Comparison of ENCODE assay signal across 8 mouse cellular contexts in genomic region chr9:54699345-54700173, GRCm38 (mm10). TPM values are rescaled to one million over a fixed set of nuclear protein-coding genes. Genes with fewer than 3 reads are reported as not detected.
A peak's percentile ranks its signal among the peaks of the same experiment; 100 is the strongest.
DNase-seq lines count a peak whose midpoint lies in the region; ATAC-seq and TF ChIP-seq lines count a peak whose summit lies in the region.

No protein-coding gene starts in this region.

- peak; percentile 67 for ATAC-seq in cerebellum, adult (ENCODE audit: insufficient number of reproducible peaks, low FRiP score, low TSS enrichment)
- ATAC-seq in forebrain, embryonic 13.5 days = peak; percentile 80
- ATAC-seq in heart, postnatal 0 days (ENCODE audit: insufficient read depth, low read depth) = peak; percentile 53
- peak; percentile 54 for ATAC-seq in liver, embryonic 15.5 days (ENCODE audit: insufficient read depth)
- ATAC-seq in neural tube, embryonic 12.5 days (ENCODE audit: low FRiP score, low read depth) = peak; percentile 69
- ATAC-seq in stomach, embryonic 16.5 days (ENCODE audit: insufficient read depth, low FRiP score) = peak; percentile 65

- under 1% methylated on average over 88 of the region's 92 CpGs for WGBS in forebrain, embryonic 13.5 days
- WGBS in heart, postnatal 0 days = under 1% methylated on average over 86 of the region's 92 CpGs
- WGBS in liver, embryonic 15.5 days (ENCODE audit: insufficient replicate concordance) = 1% methylated on average over 92 of the region's 92 CpGs
- under 1% methylated on average over 92 of the region's 92 CpGs for WGBS in neural tube, embryonic 12.5 days
- WGBS in stomach, embryonic 16.5 days = under 1% methylated on average over 91 of the region's 92 CpGs

- H3K36me3 ChIP-seq in CH12.LX (replicated peaks in 1 of 2; ENCODE audit: control insufficient read depth in 1 of 2, insufficient read depth in 1 of 2, low read length in 1 of 2) = no peaks in the 10 kb centered on the region
- H3K36me3 ChIP-seq in forebrain, embryonic 13.5 days (ENCODE audit: poor library complexity, severe bottlenecking) = no peaks in the 10 kb centered on the region
- H3K36me3 ChIP-seq in heart, postnatal 0 days (replicated peaks; ENCODE audit: control insufficient read depth, insufficient read depth, low read length) = no peaks in the 10 kb centered on the region
- H3K36me3 ChIP-seq in liver, embryonic 15.5 days (replicated peaks) = no peaks in the 10 kb centered on the region
- no peaks in the 10 kb centered on the region for H3K36me3 ChIP-seq in neural tube, embryonic 12.5 days
- H3K36me3 ChIP-seq in stomach, embryonic 16.5 days (ENCODE audit: control insufficient read depth, insufficient read depth, low read length) = no peaks in the 10 kb centered on the region

- no peak for TF ChIP-seq EP300 in CH12.LX (IDR thresholded peaks at IDR 0.05; ENCODE audit: low read length)
- 0 out of 2 replicates have a peak, but pooled peaks have one; percentile 46 for TF ChIP-seq EP300 in heart, postnatal 0 days (IDR thresholded peaks at IDR 0.05; ENCODE audit: low read depth)

- no peak overlapping the region for H3K27ac ChIP-seq in CH12.LX (ENCODE audit: insufficient read depth, low read depth)
- no peak overlapping the region for H3K27ac ChIP-seq in forebrain, embryonic 13.5 days
- H3K27ac ChIP-seq in heart, postnatal 0 days (ENCODE audit: low read depth) = peak overlapping the region; percentile 89
- H3K27ac ChIP-seq in liver, embryonic 15.5 days (replicated peaks) = peak overlapping the region; percentile 96
- H3K27ac ChIP-seq in neural tube, embryonic 12.5 days = no peak overlapping the region
- no peak overlapping the region for H3K27ac ChIP-seq in stomach, embryonic 16.5 days (ENCODE audit: low read length)

- TF ChIP-seq POLR2A in CH12.LX (IDR thresholded peaks at IDR 0.05; ENCODE audit: low read depth, low read length) = peak; percentile 73; the same call in 1 of the 2 replicates

- peak overlapping the region; percentile 46 to 65 (median 48) for H3K4me3 ChIP-seq in CH12.LX (replicated peaks in 1 of 3; ENCODE audit: low read depth in 2 of 3, low read length in 2 of 3, poor library complexity in 1 of 3)
- peak overlapping the region; percentile 67 for H3K4me3 ChIP-seq in forebrain, embryonic 13.5 days
- H3K4me3 ChIP-seq in heart, postnatal 0 days (ENCODE audit: low read depth, low read length) = peak overlapping the region; percentile 93
- peak overlapping the region; percentile 85 for H3K4me3 ChIP-seq in liver, embryonic 15.5 days (replicated peaks)
- peak overlapping the region; percentile 65 for H3K4me3 ChIP-seq in neural tube, embryonic 12.5 days
- H3K4me3 ChIP-seq in stomach, embryonic 16.5 days (replicated peaks; ENCODE audit: low read length) = peak overlapping the region; percentile 71

- H3K4me1 ChIP-seq in CH12.LX (ENCODE audit: control insufficient read depth in 1 of 2, insufficient read depth in 2 of 2) = 0 out of 4 replicates have a peak, but pooled peaks cover 0 to 3% of the 10 kb centered on the region in 2 experiments
- peaks cover 11% of the 10 kb centered on the region; the same call in 1 of the 2 replicates for H3K4me1 ChIP-seq in forebrain, embryonic 13.5 days
- peaks cover 32% of the 10 kb centered on the region for H3K4me1 ChIP-seq in heart, postnatal 0 days (ENCODE audit: control insufficient read depth, insufficient read depth)
- peaks cover 84% of the 10 kb centered on the region for H3K4me1 ChIP-seq in liver, embryonic 15.5 days (replicated peaks)
- H3K4me1 ChIP-seq in neural tube, embryonic 12.5 days = 0 out of 2 replicates have a peak, but pooled peaks cover 16% of the 10 kb centered on the region
- H3K4me1 ChIP-seq in stomach, embryonic 16.5 days (ENCODE audit: control insufficient read depth, insufficient read depth, low read length) = 0 out of 2 replicates have a peak, but pooled peaks cover 4% of the 10 kb centered on the region

- DNase-seq in CH12.LX (ENCODE audit: extremely low read depth) = no peak
- DNase-seq in heart, postnatal 0 days (ENCODE audit: low spot score) = peak; percentile 65
- peak; percentile 77 to 90 for DNase-seq in kidney, postnatal 25 days

- in situ Hi-C loops in CH12.LX (cut with MboI; ENCODE audit: low pct_ligation_motif_present, low pct_unique_long_range_greater_than_20kb, low sequenced_read_pairs) = no loop called here

- peaks cover 32% of the 10 kb centered on the region for H3K27me3 ChIP-seq in CH12.LX (replicated peaks)
- peaks cover 46% of the 10 kb centered on the region for H3K27me3 ChIP-seq in forebrain, embryonic 13.5 days
- H3K27me3 ChIP-seq in heart, postnatal 0 days (ENCODE audit: control insufficient read depth, insufficient read depth, low read length) = no peaks in the 10 kb centered on the region
- peaks cover 40% of the 10 kb centered on the region for H3K27me3 ChIP-seq in liver, embryonic 15.5 days
- H3K27me3 ChIP-seq in neural tube, embryonic 12.5 days (replicated peaks) = peaks cover 33% of the 10 kb centered on the region
- no peaks in the 10 kb centered on the region for H3K27me3 ChIP-seq in stomach, embryonic 16.5 days (ENCODE audit: control insufficient read depth, insufficient read depth, low read length)

- TF ChIP-seq CTCF in CH12.LX (conservative IDR thresholded peaks at IDR 0.05 in 1 of 2, IDR thresholded peaks at IDR 0.05 in 1 of 2; ENCODE audit: low read depth in 2 of 2, low read length in 2 of 2) = no peak
- TF ChIP-seq CTCF in heart, postnatal 0 days (IDR thresholded peaks at IDR 0.05; ENCODE audit: low read depth) = no peak

- peak overlapping the region; percentile 77 for H3K9ac ChIP-seq in CH12.LX (ENCODE audit: insufficient read depth, low read depth)
- H3K9ac ChIP-seq in forebrain, embryonic 13.5 days = peak overlapping the region; percentile 75
- peak overlapping the region; percentile 83 for H3K9ac ChIP-seq in heart, postnatal 0 days (replicated peaks; ENCODE audit: low read depth, low read length)
- peak overlapping the region; percentile 95 for H3K9ac ChIP-seq in liver, embryonic 15.5 days
- peak overlapping the region; percentile 62 for H3K9ac ChIP-seq in neural tube, embryonic 12.5 days
- peak overlapping the region; percentile 81 for H3K9ac ChIP-seq in stomach, embryonic 16.5 days (ENCODE audit: low read length)

- dilution Hi-C loops in CH12.LX (cut with MboI; ENCODE audit: extremely low pct_ligation_motif_present, extremely low pct_unique_long_range_greater_than_20kb, low sequenced_read_pairs) = no loop called here

- H3K79me2 ChIP-seq in CH12.LX (replicated peaks; ENCODE audit: control insufficient read depth, extremely low read depth, insufficient read depth, poor library complexity, severe bottlenecking) = no peaks in the 10 kb centered on the region; the same call in 1 of the 2 replicates

- H3K4me2 ChIP-seq in CH12.LX (ENCODE audit: insufficient read depth, low read depth, poor library complexity, severe bottlenecking) = peak overlapping the region; percentile 69; the same call in 1 of the 2 replicates
- H3K4me2 ChIP-seq in forebrain, embryonic 13.5 days = peak overlapping the region; percentile 85
- H3K4me2 ChIP-seq in heart, postnatal 0 days (ENCODE audit: low read depth, low read length) = peak overlapping the region; percentile 80
- H3K4me2 ChIP-seq in liver, embryonic 15.5 days = peak overlapping the region; percentile 84
- peak overlapping the region; percentile 94 for H3K4me2 ChIP-seq in neural tube, embryonic 12.5 days (replicated peaks)
- H3K4me2 ChIP-seq in stomach, embryonic 16.5 days (ENCODE audit: low read depth, low read length) = peak overlapping the region; percentile 93

- no peak for TF ChIP-seq RAD21 in CH12.LX (IDR thresholded peaks at IDR 0.05; ENCODE audit: low read depth, low read length)

- H3K9me3 ChIP-seq in CH12.LX (replicated peaks; ENCODE audit: low read length) = peaks cover 13% of the 10 kb centered on the region
- no peaks in the 10 kb centered on the region for H3K9me3 ChIP-seq in forebrain, embryonic 13.5 days (replicated peaks)
- H3K9me3 ChIP-seq in heart, postnatal 0 days (replicated peaks; ENCODE audit: control insufficient read depth, low read length) = no peaks in the 10 kb centered on the region
- no peaks in the 10 kb centered on the region for H3K9me3 ChIP-seq in liver, embryonic 15.5 days (replicated peaks)
- H3K9me3 ChIP-seq in neural tube, embryonic 12.5 days = no peaks in the 10 kb centered on the region
- no peaks in the 10 kb centered on the region for H3K9me3 ChIP-seq in stomach, embryonic 16.5 days (replicated peaks; ENCODE audit: control insufficient read depth, low read length)

RNA-seq across cellular contexts. Expression of gene Dnaja4, which starts 0.9 kb away (rescaled TPM):
- total RNA-seq in CH12.LX (2012; rRNA removed) (2.3 and 2.4 TPM in 2 replicates), CH12.LX (2014; rRNA removed) (0.81 and 0.95 TPM in 2 replicates)
- polyA plus RNA-seq in CH12.LX (2012; ENCODE audit: insufficient read length, low read depth) = 1.1 and 1.8 TPM in 2 replicates
- polyA plus RNA-seq in forebrain, embryonic 13.5 days (2015; fragmentation: Nextera tagmentation; extraction: Ambion mirVana) = 3.0 and 3.6 TPM in 2 replicates
- 23.3 and 28.2 TPM in 2 replicates for total RNA-seq in heart, postnatal 0 days (2014; rRNA removed; ENCODE audit: low replicate concordance)
- 36.1 and 39.2 TPM in 2 replicates for polyA plus RNA-seq in heart, postnatal 0 days (2015; fragmentation: Nextera tagmentation; extraction: Ambion mirVana)
- 21.5 and 23.0 TPM in 2 replicates for polyA plus RNA-seq in liver, embryonic 15.5 days (2015; fragmentation: Nextera tagmentation; extraction: Ambion mirVana)
- polyA plus RNA-seq in neural tube, embryonic 12.5 days (2016; fragmentation: Nextera tagmentation; extraction: Ambion mirVana) = 4.3 and 4.6 TPM in 2 replicates
- 6.2 and 6.5 TPM in 2 replicates for polyA plus RNA-seq in stomach, embryonic 16.5 days (2015; fragmentation: Nextera tagmentation; extraction: Ambion mirVana)

RNA-seq across cellular contexts. Expression of gene Wdr61, which starts 34.8 kb away (rescaled TPM):
- 118 and 141 TPM in 2 replicates for total RNA-seq in CH12.LX (2012; rRNA removed)
- 245 and 269 TPM in 2 replicates for total RNA-seq in CH12.LX (2014; rRNA removed)
- polyA plus RNA-seq in CH12.LX (2012; ENCODE audit: insufficient read length, low read depth) = 157 and 164 TPM in 2 replicates
- 149 and 151 TPM in 2 replicates for polyA plus RNA-seq in forebrain, embryonic 13.5 days (2015; fragmentation: Nextera tagmentation; extraction: Ambion mirVana)
- 35.1 and 65.5 TPM in 2 replicates for total RNA-seq in heart, postnatal 0 days (2014; rRNA removed; ENCODE audit: low replicate concordance)
- polyA plus RNA-seq in heart, postnatal 0 days (2015; fragmentation: Nextera tagmentation; extraction: Ambion mirVana) = 91.8 and 92.2 TPM in 2 replicates
- 75.3 and 80.3 TPM in 2 replicates for polyA plus RNA-seq in liver, embryonic 15.5 days (2015; fragmentation: Nextera tagmentation; extraction: Ambion mirVana)
- polyA plus RNA-seq in neural tube, embryonic 12.5 days (2016; fragmentation: Nextera tagmentation; extraction: Ambion mirVana) = 114 TPM in 2 replicates
- 148 and 151 TPM in 2 replicates for polyA plus RNA-seq in stomach, embryonic 16.5 days (2015; fragmentation: Nextera tagmentation; extraction: Ambion mirVana)

RNA-seq across cellular contexts. Expression of gene Acsbg1, which starts 37.9 kb away (rescaled TPM):
- 13.7 and 16.8 TPM in 2 replicates for total RNA-seq in CH12.LX (2012; rRNA removed)
- 24.0 and 25.8 TPM in 2 replicates for total RNA-seq in CH12.LX (2014; rRNA removed)
- polyA plus RNA-seq in CH12.LX (2012; ENCODE audit: insufficient read length, low read depth) = 23.6 and 24.7 TPM in 2 replicates
- polyA plus RNA-seq in forebrain, embryonic 13.5 days (2015; fragmentation: Nextera tagmentation; extraction: Ambion mirVana) = 14.7 and 16.1 TPM in 2 replicates
- total RNA-seq in heart, postnatal 0 days (2014; rRNA removed; ENCODE audit: low replicate concordance) = 0.69 TPM in 1 of 2 replicates, not detected in the other
- polyA plus RNA-seq in heart, postnatal 0 days (2015; fragmentation: Nextera tagmentation; extraction: Ambion mirVana) = 0.07 and 0.19 TPM in 2 replicates
- 0.09 and 0.13 TPM in 2 replicates for polyA plus RNA-seq in liver, embryonic 15.5 days (2015; fragmentation: Nextera tagmentation; extraction: Ambion mirVana)
- 9.4 and 10.1 TPM in 2 replicates for polyA plus RNA-seq in neural tube, embryonic 12.5 days (2016; fragmentation: Nextera tagmentation; extraction: Ambion mirVana)
- polyA plus RNA-seq in stomach, embryonic 16.5 days (2015; fragmentation: Nextera tagmentation; extraction: Ambion mirVana) = 11.4 and 20.9 TPM in 2 replicates

Comparison
In these comparisons a context has a peak if more than half of its experiments do, and no peak if none do; other contexts are left out.
1. H3K27ac ChIP-seq: peak in heart, postnatal 0 days (single experiment) and liver, embryonic 15.5 days (single experiment); none in CH12.LX (single experiment), forebrain, embryonic 13.5 days (single experiment), neural tube, embryonic 12.5 days (single experiment) and stomach, embryonic 16.5 days (single experiment).
2. Peak in every context shown above with its lines, with median percentiles within 50 percentile points of each other: H3K4me2 ChIP-seq, H3K4me3 ChIP-seq, H3K9ac ChIP-seq and ATAC-seq.